Mouse (Mus musculus): Measurements from ENCODE around the gene Prune2. TPM values are rescaled to one million over a fixed set of nuclear protein-coding genes. Genes with fewer than 3 reads are reported as not detected.

Gene Prune2
- 3.4 and 4.1 TPM in 2 replicates for polyA plus RNA-seq (2015; fragmentation: Nextera tagmentation; extraction: Ambion mirVana)

DNA sequence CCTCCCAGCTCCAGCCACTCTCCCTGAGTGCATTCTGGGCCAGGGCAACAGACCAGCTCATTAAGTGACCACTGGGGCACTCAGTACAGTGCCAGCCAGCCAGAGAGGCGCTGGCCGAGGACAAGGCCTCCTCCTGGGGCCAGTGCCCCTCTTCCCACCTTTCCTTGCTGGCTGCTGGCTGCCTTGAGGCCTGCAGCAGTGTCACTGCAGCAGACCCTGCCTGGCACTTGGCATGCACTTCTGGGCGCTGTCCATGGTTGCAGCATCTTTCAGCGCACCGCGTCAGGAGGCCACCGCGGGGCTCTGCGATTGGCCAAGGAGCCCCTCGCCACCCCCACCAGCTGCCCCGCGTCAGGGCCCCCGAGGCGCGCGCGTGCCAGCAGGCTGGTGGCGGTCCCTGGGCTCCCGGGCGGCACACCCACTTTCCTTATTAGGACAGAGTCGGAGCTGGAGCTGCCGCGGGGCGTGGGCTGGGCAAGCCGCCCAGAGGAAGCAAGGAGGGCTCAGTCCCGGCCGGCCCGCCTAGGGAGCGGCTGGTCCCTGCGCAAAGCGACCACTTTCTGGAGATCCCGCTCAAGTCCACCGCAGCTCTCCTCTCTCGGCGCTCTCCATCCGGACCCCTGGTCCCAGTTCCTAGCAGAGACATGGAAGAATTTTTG lies at the start of gene Prune2:
Gene Prune2, plus strand, starts transcription at position 506 of the 659 bp plus-strand sequence.
- ATAC-seq: peak; percentile 96

DNA sequence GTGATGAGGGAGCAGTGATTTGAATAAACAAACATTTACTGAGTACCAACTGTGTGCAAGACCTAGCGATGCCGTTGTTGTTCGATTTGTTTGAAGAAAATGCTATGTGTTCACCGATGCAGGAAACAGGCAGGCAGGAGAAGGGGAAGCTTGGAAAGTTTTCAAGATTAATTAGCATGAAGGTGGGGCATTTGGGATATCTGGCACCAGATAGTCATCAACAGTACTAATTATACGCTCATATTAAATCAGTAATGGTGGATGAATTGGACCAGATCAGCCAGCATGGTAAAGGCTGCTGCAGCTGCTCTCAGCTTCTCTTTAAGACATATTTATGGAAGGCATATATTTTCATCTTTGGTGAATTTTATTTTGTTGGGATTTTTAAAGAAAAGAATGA lies 44.4 kb upstream of the Prune2 start:
- H3K27me3 ChIP-seq (replicated peaks; ENCODE audit: control insufficient read depth, insufficient read depth, low read length): no peaks in the 10 kb centered on the region
- no peak overlapping the region for H3K27ac ChIP-seq (ENCODE audit: low read length)
- no peak overlapping the region for H3K4me2 ChIP-seq (ENCODE audit: low read length)
- WGBS: 32% methylated on average over 5 of the region's 5 CpGs
- no peak overlapping the region for H3K9ac ChIP-seq (replicated peaks; ENCODE audit: low read depth, low read length)
- peaks cover 5% of the 10 kb centered on the region; the same call in 1 of the 2 replicates for H3K4me1 ChIP-seq (replicated peaks; ENCODE audit: control insufficient read depth, insufficient read depth, low read length)
- H3K4me3 ChIP-seq (replicated peaks; ENCODE audit: low read length): no peak overlapping the region
- no peaks in the 10 kb centered on the region for H3K9me3 ChIP-seq (ENCODE audit: control insufficient read depth, low read length)
- ATAC-seq: peak; percentile 38; the same call in 1 of the 2 replicates
- H3K36me3 ChIP-seq (ENCODE audit: control insufficient read depth, insufficient read depth): no peaks in the 10 kb centered on the region

More for the DNA sequence above, at the start of gene Prune2:
- peaks cover 10% of the 10 kb centered on the region for H3K4me1 ChIP-seq (replicated peaks; ENCODE audit: control insufficient read depth, insufficient read depth, low read length)
- H3K27me3 ChIP-seq (replicated peaks; ENCODE audit: control insufficient read depth, insufficient read depth, low read length): peaks cover 5% of the 10 kb centered on the region
- H3K4me3 ChIP-seq (replicated peaks; ENCODE audit: low read length): peak within 1 kb of the TSS; percentile 54
- H3K4me2 ChIP-seq (ENCODE audit: low read length): peak within 1 kb of the TSS; percentile 97
- peak within 1 kb of the TSS; percentile 48 for H3K9ac ChIP-seq (replicated peaks; ENCODE audit: low read depth, low read length)
- H3K27ac ChIP-seq (ENCODE audit: low read length): no peak within 1 kb of the TSS
- no peaks in the 10 kb centered on the region for H3K9me3 ChIP-seq (ENCODE audit: control insufficient read depth, low read length)
- WGBS: under 1% methylated on average over 36 of the region's 36 CpGs
- H3K36me3 ChIP-seq (ENCODE audit: control insufficient read depth, insufficient read depth): no peaks in the 10 kb centered on the region

DNA sequence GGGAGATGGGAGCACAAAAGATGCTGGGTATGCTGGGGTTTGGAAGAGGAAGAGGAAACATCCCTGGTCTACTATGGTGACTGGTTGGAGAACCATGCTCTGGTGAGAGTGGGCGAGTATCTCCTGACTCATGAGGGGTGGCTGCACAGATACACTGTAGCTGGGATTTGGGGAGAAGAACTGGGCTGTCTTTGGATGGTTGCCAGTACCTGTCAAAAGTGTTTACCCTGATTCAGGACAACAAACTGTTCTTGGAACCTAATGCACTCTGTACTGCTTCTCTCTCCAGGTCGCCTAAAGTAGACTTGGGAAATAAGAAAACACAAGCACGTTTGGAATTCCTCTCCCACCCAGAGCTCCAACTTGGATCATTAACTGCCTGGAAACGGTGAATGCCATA lies 31.4 kb upstream of the Prune2 start:
- no peak overlapping the region for H3K4me2 ChIP-seq (ENCODE audit: low read length)
- no peak overlapping the region for H3K4me3 ChIP-seq (replicated peaks; ENCODE audit: low read length)
- no peaks in the 10 kb centered on the region for H3K36me3 ChIP-seq (ENCODE audit: control insufficient read depth, insufficient read depth)
- WGBS: 67% methylated on average over 4 of the region's 4 CpGs
- H3K27ac ChIP-seq (ENCODE audit: low read length): no peak overlapping the region
- H3K27me3 ChIP-seq (replicated peaks; ENCODE audit: control insufficient read depth, insufficient read depth, low read length): no peaks in the 10 kb centered on the region
- no peak overlapping the region for H3K9ac ChIP-seq (replicated peaks; ENCODE audit: low read depth, low read length)
- H3K4me1 ChIP-seq (replicated peaks; ENCODE audit: control insufficient read depth, insufficient read depth, low read length): no peaks in the 10 kb centered on the region
- no peaks in the 10 kb centered on the region for H3K9me3 ChIP-seq (ENCODE audit: control insufficient read depth, low read length)
- ATAC-seq: no peak

DNA sequence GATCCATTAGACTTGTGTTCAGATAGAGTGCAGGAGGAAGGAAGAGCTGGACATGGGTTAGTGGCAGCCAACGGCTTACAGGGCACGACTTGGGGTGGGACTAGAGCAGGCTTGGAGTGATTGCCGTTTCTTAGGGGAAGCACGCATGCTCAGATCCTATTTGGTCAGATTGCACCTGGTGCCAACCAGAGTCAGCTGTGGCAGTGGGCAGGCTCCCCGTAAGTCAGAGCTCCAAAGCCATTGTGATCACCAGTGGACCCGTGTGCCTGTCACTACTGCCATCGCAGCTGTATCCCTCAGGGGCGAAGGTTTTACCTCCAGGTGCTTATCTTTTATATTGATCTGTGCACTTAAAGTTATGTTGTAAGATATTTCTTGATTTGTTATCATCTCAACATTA lies 21.3 kb upstream of the Prune2 start:
- Histone ChIP-seq H3K27ac (ENCODE audit: low read length) (no peak overlapping the region), H3K9me3 (ENCODE audit: control insufficient read depth, low read length) (no peaks in the 10 kb centered on the region), H3K9ac (replicated peaks; ENCODE audit: low read depth, low read length) (no peak overlapping the region), H3K4me2 (ENCODE audit: low read length) (no peak overlapping the region), H3K4me3 (replicated peaks; ENCODE audit: low read length) (no peak overlapping the region), H3K4me1 (replicated peaks; ENCODE audit: control insufficient read depth, insufficient read depth, low read length) (no peaks in the 10 kb centered on the region), H3K27me3 (replicated peaks; ENCODE audit: control insufficient read depth, insufficient read depth, low read length) (no peaks in the 10 kb centered on the region), H3K36me3 (ENCODE audit: control insufficient read depth, insufficient read depth) (no peaks in the 10 kb centered on the region)
- WGBS: 82% methylated on average over 8 of the region's 8 CpGs
- no peak for ATAC-seq

DNA sequence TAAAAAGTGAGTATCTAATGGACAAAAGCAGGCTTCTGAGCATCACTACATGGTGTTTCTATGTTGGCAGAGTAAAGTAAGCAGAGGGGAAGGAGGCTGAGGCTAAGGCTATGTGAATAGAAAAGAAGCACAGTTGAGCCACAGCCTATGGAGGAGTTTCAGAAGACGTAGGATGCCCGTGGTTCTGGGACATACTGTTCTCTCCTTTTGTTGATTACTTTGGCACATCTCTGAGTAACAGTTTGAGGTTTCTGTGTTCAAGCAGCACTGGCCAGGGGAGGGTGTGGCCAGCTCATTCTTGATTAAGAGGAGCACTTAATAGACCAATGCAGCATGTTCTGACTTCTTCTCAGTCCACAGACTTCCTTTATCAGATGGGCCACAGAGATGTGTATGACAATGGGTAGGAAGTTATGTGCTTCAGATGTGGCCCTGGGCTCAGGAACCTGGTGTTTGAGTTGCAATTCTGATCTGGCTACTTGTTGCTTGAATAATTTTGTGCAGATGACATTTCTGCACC lies 7.1 kb upstream of the Prune2 start:
- no peak overlapping the region for H3K9ac ChIP-seq (replicated peaks; ENCODE audit: low read depth, low read length)
- WGBS: 94% methylated on average over 2 of the region's 2 CpGs
- H3K36me3 ChIP-seq (ENCODE audit: control insufficient read depth, insufficient read depth): no peaks in the 10 kb centered on the region
- no peaks in the 10 kb centered on the region for H3K27me3 ChIP-seq (replicated peaks; ENCODE audit: control insufficient read depth, insufficient read depth, low read length)
- H3K4me1 ChIP-seq (replicated peaks; ENCODE audit: control insufficient read depth, insufficient read depth, low read length): no peaks in the 10 kb centered on the region
- no peak overlapping the region for H3K4me2 ChIP-seq (ENCODE audit: low read length)
- no peak overlapping the region for H3K27ac ChIP-seq (ENCODE audit: low read length)
- ATAC-seq: no peak
- H3K9me3 ChIP-seq (ENCODE audit: control insufficient read depth, low read length): no peaks in the 10 kb centered on the region
- no peak overlapping the region for H3K4me3 ChIP-seq (replicated peaks; ENCODE audit: low read length)

DNA sequence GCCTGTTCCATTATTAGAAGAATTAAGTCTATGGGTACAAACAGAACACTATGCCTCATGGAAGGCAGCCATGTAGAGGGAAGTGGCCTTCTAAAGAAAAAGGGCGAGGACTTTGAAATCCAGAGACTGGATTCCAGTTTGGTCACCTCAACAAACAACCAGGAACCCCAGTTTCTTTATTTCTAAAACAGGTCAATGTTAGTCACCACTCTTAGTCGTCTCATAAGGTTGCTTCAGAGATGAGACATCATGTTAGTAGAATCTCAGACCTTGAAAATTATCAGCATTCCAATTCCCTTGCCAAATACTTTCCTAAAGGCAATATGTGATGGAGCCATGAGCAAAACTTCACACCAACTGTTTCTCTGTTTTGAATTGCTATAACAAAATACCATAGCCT lies 6.6 kb upstream of the Prune2 start:
- no peak for ATAC-seq
- no peak overlapping the region for H3K4me3 ChIP-seq (replicated peaks; ENCODE audit: low read length)
- no peaks in the 10 kb centered on the region for H3K27me3 ChIP-seq (replicated peaks; ENCODE audit: control insufficient read depth, insufficient read depth, low read length)
- 83% methylated on average over 2 of the region's 2 CpGs for WGBS
- H3K4me2 ChIP-seq (ENCODE audit: low read length): no peak overlapping the region
- H3K9me3 ChIP-seq (ENCODE audit: control insufficient read depth, low read length): no peaks in the 10 kb centered on the region
- no peaks in the 10 kb centered on the region for H3K4me1 ChIP-seq (replicated peaks; ENCODE audit: control insufficient read depth, insufficient read depth, low read length)
- H3K36me3 ChIP-seq (ENCODE audit: control insufficient read depth, insufficient read depth): no peaks in the 10 kb centered on the region
- H3K9ac ChIP-seq (replicated peaks; ENCODE audit: low read depth, low read length): no peak overlapping the region
- no peak overlapping the region for H3K27ac ChIP-seq (ENCODE audit: low read length)

DNA sequence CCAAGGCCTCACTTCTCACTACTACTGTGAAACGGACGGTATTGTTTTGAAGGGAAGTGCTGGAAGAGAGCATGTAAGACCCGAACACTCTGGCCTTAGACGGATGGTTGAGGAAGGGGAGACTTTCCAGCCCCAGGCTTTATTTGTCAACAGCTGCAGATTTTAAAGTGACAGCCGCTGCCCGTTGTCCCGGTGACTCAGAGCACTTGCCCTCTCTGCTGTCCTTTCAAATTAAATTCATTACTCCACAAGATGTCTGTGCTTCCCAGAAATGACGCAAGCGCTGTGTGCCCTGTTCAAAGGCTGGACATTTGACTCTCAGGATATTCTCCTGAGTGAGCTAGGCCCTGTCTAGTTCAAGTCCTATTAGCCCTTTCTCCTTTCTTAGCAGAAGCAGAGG lies 5.9 kb upstream of the Prune2 start:
- Histone ChIP-seq H3K36me3 (ENCODE audit: control insufficient read depth, insufficient read depth) (no peaks in the 10 kb centered on the region), H3K27me3 (replicated peaks; ENCODE audit: control insufficient read depth, insufficient read depth, low read length) (no peaks in the 10 kb centered on the region), H3K4me2 (ENCODE audit: low read length) (no peak overlapping the region), H3K9me3 (ENCODE audit: control insufficient read depth, low read length) (no peaks in the 10 kb centered on the region), H3K27ac (ENCODE audit: low read length) (no peak overlapping the region), H3K9ac (replicated peaks; ENCODE audit: low read depth, low read length) (no peak overlapping the region), H3K4me1 (replicated peaks; ENCODE audit: control insufficient read depth, insufficient read depth, low read length) (no peaks in the 10 kb centered on the region), H3K4me3 (replicated peaks; ENCODE audit: low read length) (no peak overlapping the region)
- no peak for ATAC-seq
- WGBS: 71% methylated on average over 9 of the region's 9 CpGs

DNA sequence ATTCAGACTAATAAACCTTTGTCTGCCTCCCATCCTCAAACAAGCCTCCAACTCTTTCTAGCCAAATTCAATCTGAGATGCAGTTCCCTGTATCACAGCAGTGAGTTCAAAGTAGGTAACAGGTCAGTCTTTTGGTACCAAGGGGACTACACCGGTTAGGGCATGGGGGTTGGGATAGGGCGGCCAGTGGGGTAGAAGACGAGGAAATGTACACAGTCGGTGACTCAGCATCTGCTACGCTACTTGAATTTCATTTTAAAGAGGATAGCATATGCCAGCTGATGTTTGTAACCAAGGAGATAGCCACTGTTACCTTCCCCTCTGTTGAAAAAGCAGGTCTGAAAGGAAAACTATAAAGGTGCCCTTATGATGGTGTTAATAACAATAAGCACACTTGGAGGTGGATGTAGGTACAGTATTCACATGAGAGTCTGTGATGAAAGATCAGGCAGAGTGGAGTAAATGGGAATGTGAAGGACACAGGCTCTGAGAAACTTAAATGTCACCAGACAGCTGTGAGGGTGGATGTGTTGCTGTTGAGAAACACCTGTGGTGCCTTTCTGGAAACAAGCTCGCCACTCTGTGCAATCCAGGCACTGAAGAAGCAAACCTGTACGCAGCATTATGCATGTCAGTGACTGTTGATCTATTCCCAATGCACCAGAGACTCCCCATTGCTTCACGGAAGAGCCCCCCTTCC lies 5.1 kb upstream of the Prune2 start:
- Histone ChIP-seq H3K4me2 (ENCODE audit: low read length) (no peak overlapping the region), H3K9ac (replicated peaks; ENCODE audit: low read depth, low read length) (no peak overlapping the region), H3K27me3 (replicated peaks; ENCODE audit: control insufficient read depth, insufficient read depth, low read length) (no peaks in the 10 kb centered on the region), H3K9me3 (ENCODE audit: control insufficient read depth, low read length) (no peaks in the 10 kb centered on the region), H3K27ac (ENCODE audit: low read length) (no peak overlapping the region), H3K36me3 (ENCODE audit: control insufficient read depth, insufficient read depth) (no peaks in the 10 kb centered on the region), H3K4me1 (replicated peaks; ENCODE audit: control insufficient read depth, insufficient read depth, low read length) (peaks cover 4% of the 10 kb centered on the region), H3K4me3 (replicated peaks; ENCODE audit: low read length) (no peak overlapping the region)
- WGBS: 84% methylated on average over 8 of the region's 8 CpGs
- no peak for ATAC-seq

DNA sequence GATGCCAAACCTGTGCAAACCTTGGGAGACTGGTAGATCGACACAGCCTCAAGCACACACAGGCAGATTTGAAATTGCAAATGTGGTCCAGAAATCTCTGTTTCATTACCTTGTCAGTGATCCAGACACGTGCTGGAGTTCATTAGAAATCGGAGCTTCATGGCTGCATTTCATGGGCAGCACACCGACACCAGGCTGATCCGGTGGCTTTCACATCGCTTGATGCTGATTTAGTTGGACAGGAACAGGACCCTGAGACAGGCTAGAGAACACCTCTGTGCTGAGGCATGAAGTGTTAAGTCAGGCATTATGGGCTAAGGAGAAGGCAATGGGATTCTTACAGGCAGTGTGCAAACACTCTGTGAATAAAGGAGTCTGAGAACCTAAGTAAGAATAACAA lies 1.2 kb upstream of the Prune2 start:
- H3K4me2 ChIP-seq (ENCODE audit: low read length): no peak overlapping the region
- H3K36me3 ChIP-seq (ENCODE audit: control insufficient read depth, insufficient read depth): no peaks in the 10 kb centered on the region
- H3K4me3 ChIP-seq (replicated peaks; ENCODE audit: low read length): no peak overlapping the region
- H3K4me1 ChIP-seq (replicated peaks; ENCODE audit: control insufficient read depth, insufficient read depth, low read length): peaks cover 10% of the 10 kb centered on the region
- H3K9ac ChIP-seq (replicated peaks; ENCODE audit: low read depth, low read length): no peak overlapping the region
- no peak for ATAC-seq
- H3K27me3 ChIP-seq (replicated peaks; ENCODE audit: control insufficient read depth, insufficient read depth, low read length): peaks cover 5% of the 10 kb centered on the region
- WGBS: 77% methylated on average over 6 of the region's 6 CpGs
- no peaks in the 10 kb centered on the region for H3K9me3 ChIP-seq (ENCODE audit: control insufficient read depth, low read length)
- no peak overlapping the region for H3K27ac ChIP-seq (ENCODE audit: low read length)
